Mouse (Mus musculus) monocyte, adult 59 days (primary cell): ENCODE measurements around the gene Spa17. TPM values are rescaled to one million over a fixed set of nuclear protein-coding genes. Genes with fewer than 3 reads are reported as not detected.

Experiments used
- total RNA-seq, 2 experiments: library from RNA; stranded (reverse); gene quantifications; one replicate each; pipeline ENCODE4 v1.2.4; 2023

Gene Spa17
- not detected for total RNA-seq

GRCm38 (mm10) chr9:37613182-37613910 lies at the start of gene Spa17:
Spa17 (minus strand) TSS chr9:37613722.

GRCm38 (mm10) chr9:37656931-37657481 lies 43.5 kb upstream of the Spa17 start, which contains the start of gene Tbrg1:
Tbrg1 (minus strand) TSS chr9:37657312.

GRCm38 (mm10) chr9:37554838-37555748 lies 58.4 kb downstream of the Spa17 start, which contains the start of gene Siae:
Siae (plus strand) TSS chr9:37555698.

Other genes with a start within 250 kb of the Spa17 start
- gene Hepacam, start 246.4 kb downstream of the Spa17 start, total RNA-seq = not detected
- not detected for gene Robo4, start 211.8 kb downstream of the Spa17 start, total RNA-seq
- gene Robo3, start 180.5 kb downstream of the Spa17 start, total RNA-seq = not detected
- 10 to 100 TPM; 19.3 to 19.9 TPM for gene Msantd2, start 124.4 kb downstream of the Spa17 start, total RNA-seq
- gene Esam, start 85.6 kb downstream of the Spa17 start, total RNA-seq = 1 to 10 TPM; 2.8 to 3.3 TPM
- gene Vsig2, start 74.5 kb downstream of the Spa17 start, total RNA-seq = not detected
- gene Nrgn, start 60.8 kb downstream of the Spa17 start, total RNA-seq = not detected
- gene Siae, start 58.0 kb downstream of the Spa17 start, total RNA-seq = 10 to 100 TPM in 1 of 2 experiments, 1 to 10 TPM in 1; 9.3 to 11.4 TPM
- gene Tbrg1, start 43.6 kb upstream of the Spa17 start, total RNA-seq = 10 to 100 TPM; 23.0 to 23.5 TPM
- gene Panx3, start 55.5 kb upstream of the Spa17 start, total RNA-seq = not detected
- gene Olfr160, start 102.5 kb upstream of the Spa17 start, total RNA-seq = not detected
- not detected for gene Olfr874, start 131.4 kb upstream of the Spa17 start, total RNA-seq
- gene Olfr875, start 158.1 kb upstream of the Spa17 start, total RNA-seq = not detected
- not detected for gene Olfr876, start 189.3 kb upstream of the Spa17 start, total RNA-seq
- gene Olfr877, start 240.5 kb upstream of the Spa17 start, total RNA-seq = not detected